Mouse (Mus musculus) midbrain, embryonic 15.5 days (tissue): Measurements from ENCODE around the gene Rassf5. TPM values are rescaled to one million over a fixed set of nuclear protein-coding genes. Genes with fewer than 3 reads are reported as not detected.

Experiments used
- ATAC-seq: fragments of 200-750 bp; cut with Nextera tagmentation; replicated peaks from 2 replicates; pipeline ENCODE4 v1.8.0; 2017; ENCODE audit warnings: moderate TSS enrichment
- H3K27ac ChIP-seq: fragments of 300-500 bp; sonication (generic); 2 replicates; pipeline ENCODE4 v1.5.1; 2015; ENCODE audit warnings: mild to moderate bottlenecking, inconsistent platforms
- H3K27me3 ChIP-seq: fragments of 300-500 bp; sonication (generic); replicated peaks from 2 replicates; pipeline ENCODE4 v1.6.1; 2015; ENCODE audit warnings: inconsistent platforms
- H3K36me3 ChIP-seq: fragments of 300-500 bp; sonication (generic); replicated peaks from 2 replicates; pipeline ENCODE4 v1.6.1; 2015; ENCODE audit warnings: inconsistent platforms
- H3K4me1 ChIP-seq: fragments of 300-500 bp; sonication (generic); 2 replicates; pipeline ENCODE4 v1.6.1; 2015; ENCODE audit warnings: inconsistent platforms
- H3K4me2 ChIP-seq: fragments of 300-500 bp; sonication (generic); 2 replicates; pipeline ENCODE4 v1.6.1; 2015; ENCODE audit warnings: inconsistent platforms, mild to moderate bottlenecking, moderate library complexity
- H3K4me3 ChIP-seq: fragments of 300-500 bp; sonication (generic); 2 replicates; pipeline ENCODE4 v1.5.1; 2015; ENCODE audit warnings: mild to moderate bottlenecking, inconsistent platforms
- H3K9ac ChIP-seq: fragments of 300-500 bp; sonication (generic); 2 replicates; pipeline ENCODE4 v1.6.1; 2015; ENCODE audit warnings: mild to moderate bottlenecking, inconsistent platforms
- H3K9me3 ChIP-seq: fragments of 300-500 bp; sonication (generic); 2 replicates; pipeline ENCODE4 v1.6.1; 2016; ENCODE audit warnings: inconsistent platforms
- WGBS: fragments of 180-500 bp; shearing (Covaris S2); methylation state at CpG from one replicate; pipeline ENCODE4 v1.1.7; 2015; ENCODE audit warnings: mixed read lengths; 5-methylcytosine and 5-hydroxymethylcytosine counted together
- polyA plus RNA-seq: library from polyadenylated mRNA; unstranded; fragments of >200 nt; fragmentation: Nextera tagmentation; extraction: Ambion mirVana; gene quantifications from 2 replicates; pipeline ENCODE4 v1.2.1, GENCODE M21; 2015

The Rassf5 gene
- polyA plus RNA-seq, 1 experiment from 2014 or later, result 3.6 TPM

DNA sequence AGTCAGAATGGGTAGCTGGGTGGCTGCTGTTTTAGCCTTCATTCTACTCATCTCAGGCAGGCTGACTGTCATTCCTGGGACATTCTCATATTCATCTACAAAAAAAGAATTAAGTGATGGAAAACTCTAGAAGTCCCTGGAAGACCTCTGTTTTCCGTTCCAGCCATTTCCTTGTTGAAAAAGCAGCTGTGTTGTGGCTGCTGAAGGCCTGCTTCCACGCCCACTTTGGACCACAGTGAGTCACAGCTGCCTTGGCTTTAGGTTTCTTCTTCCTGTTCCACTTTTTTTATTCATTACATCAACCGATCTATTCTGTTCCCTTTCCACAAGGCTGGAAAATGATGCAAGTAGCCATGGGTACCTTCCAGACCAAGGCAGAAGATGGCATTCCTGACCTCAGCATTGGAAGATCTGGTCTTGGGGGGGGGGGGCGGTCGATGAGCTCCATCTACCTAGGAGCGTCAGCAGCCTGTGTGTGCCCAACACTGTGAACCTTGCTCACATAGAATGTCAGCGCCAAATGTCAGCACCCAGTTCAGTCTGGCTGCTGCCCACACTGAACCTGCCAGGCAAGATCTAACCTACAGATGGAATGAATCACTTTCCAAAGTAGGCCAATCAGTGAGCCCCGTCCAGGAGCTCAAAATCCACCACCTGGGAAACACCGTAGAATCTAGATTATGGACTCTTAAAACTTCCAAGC is 60.7 kb downstream of the Rassf5 start:
- no peak overlapping the region for H3K4me3 ChIP-seq
- no peaks in the 10 kb centered on the region for H3K27me3 ChIP-seq
- no peak for ATAC-seq
- 0 out of 2 replicates have a peak, but pooled peaks cover 2% of the 10 kb centered on the region for H3K36me3 ChIP-seq
- no peaks in the 10 kb centered on the region for H3K9me3 ChIP-seq
- H3K9ac ChIP-seq, result no peak overlapping the region
- H3K4me2 ChIP-seq, result no peak overlapping the region
- no peak overlapping the region for H3K27ac ChIP-seq
- 91% methylated on average over 9 of the region's 9 CpGs for WGBS
- H3K4me1 ChIP-seq, result no peaks in the 10 kb centered on the region

DNA sequence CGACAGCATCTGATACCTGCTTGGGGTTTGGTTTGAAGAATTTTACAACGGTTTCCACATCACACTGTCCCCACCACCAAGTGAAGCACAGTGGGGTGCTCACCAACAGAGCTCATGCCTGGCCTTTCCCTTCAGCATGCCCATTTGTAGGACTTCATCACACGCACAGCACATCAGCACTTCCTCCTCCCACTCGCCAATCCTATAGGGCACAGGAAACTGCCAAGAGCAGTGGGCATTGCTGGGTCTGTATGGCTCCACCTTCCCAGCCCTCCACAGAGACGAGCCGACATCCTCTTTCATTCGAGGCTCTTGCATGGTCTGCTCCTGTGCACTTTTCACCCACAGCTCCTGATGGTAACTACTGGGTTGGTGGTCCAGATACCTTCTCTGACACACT is 61.9 kb downstream of the Rassf5 start:
- Histone ChIP-seq H3K27ac (no peak overlapping the region), H3K9me3 (no peaks in the 10 kb centered on the region), H3K9ac (no peak overlapping the region), H3K4me2 (no peak overlapping the region), H3K27me3 (no peaks in the 10 kb centered on the region), H3K4me3 (no peak overlapping the region), H3K4me1 (no peaks in the 10 kb centered on the region), H3K36me3 (0 out of 2 replicates have a peak, but pooled peaks cover 3% of the 10 kb centered on the region)
- 94% methylated on average over 7 of the region's 7 CpGs for WGBS
- ATAC-seq, result no peak

DNA sequence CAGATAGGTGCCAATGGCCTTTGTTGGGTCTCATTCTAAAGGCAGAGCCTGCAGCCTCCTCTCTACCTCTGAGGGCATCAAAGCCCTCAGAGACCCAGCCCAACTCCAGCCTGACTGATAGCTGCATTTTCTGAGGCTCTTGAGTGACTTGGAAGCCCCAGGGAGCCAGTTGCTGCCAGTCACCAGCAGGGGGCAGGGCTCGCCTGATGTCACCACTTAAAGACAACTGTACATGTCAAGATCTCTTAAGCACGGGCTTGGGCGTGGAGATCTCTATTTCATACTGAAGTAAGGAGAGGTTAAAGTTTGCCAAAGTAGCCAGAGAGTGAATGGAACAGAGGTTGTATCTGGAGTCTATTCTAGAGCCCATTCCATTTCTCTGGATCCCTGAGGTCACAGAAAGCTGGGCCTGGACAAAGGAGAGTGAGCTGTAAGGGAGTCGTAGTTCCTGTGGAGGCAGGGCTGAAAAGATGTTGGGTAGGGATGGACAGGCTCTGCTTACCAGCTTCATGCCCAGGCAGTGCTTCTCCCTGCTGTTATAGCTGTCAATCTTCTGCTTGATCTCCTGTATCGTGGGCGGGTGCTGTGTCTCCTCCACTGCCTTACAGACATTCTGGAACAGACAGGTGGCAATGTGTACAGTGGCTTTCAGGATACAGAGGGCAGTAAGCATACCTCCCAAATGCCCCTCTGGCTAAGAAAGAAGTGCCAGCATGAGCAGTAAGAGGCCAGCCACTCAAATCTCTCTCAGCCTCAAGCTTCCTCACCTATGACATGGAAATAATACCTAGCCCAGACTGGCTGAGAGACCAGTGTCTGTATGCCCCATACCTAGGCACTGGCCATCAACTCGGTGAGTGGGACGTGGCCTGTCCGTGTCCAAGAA is 63.2 kb downstream of the Rassf5 start:
- ATAC-seq, result peak; percentile 76
- Histone ChIP-seq H3K4me2 (no peak overlapping the region), H3K27ac (no peak overlapping the region), H3K9ac (no peak overlapping the region), H3K36me3 (0 out of 2 replicates have a peak, but pooled peaks cover 3% of the 10 kb centered on the region), H3K4me1 (no peaks in the 10 kb centered on the region), H3K27me3 (no peaks in the 10 kb centered on the region), H3K4me3 (no peak overlapping the region), H3K9me3 (no peaks in the 10 kb centered on the region)
- WGBS, result 62% methylated on average over 9 of the region's 9 CpGs

DNA sequence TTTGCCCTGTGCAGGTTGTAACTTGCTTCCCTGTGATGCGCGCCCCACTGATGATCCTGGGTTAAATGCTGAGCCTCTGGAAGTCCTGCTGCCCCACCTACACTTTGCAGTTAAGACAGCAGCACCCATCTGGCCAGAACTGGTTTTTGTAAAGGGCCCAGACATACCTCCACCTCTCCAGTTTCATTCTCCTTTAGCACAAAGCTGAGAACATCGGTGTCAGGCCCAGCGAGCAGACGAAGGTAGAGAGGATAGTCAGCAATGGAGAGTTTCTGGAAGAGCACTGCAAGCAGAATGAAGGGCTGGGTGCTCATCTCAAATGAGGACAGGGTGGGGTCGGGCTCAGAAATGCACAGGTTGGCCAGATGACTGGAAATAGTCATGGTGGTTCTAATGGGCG is 64.7 kb downstream of the Rassf5 start:
- H3K27ac ChIP-seq, result no peak overlapping the region
- no peak overlapping the region for H3K4me3 ChIP-seq
- no peaks in the 10 kb centered on the region for H3K4me1 ChIP-seq
- 96% methylated on average over 7 of the region's 7 CpGs for WGBS
- no peak overlapping the region for H3K4me2 ChIP-seq
- no peak for ATAC-seq
- H3K36me3 ChIP-seq, result peaks cover 10% of the 10 kb centered on the region; the same call in 1 of the 2 replicates
- H3K9ac ChIP-seq, result no peak overlapping the region
- no peaks in the 10 kb centered on the region for H3K9me3 ChIP-seq
- no peaks in the 10 kb centered on the region for H3K27me3 ChIP-seq

DNA sequence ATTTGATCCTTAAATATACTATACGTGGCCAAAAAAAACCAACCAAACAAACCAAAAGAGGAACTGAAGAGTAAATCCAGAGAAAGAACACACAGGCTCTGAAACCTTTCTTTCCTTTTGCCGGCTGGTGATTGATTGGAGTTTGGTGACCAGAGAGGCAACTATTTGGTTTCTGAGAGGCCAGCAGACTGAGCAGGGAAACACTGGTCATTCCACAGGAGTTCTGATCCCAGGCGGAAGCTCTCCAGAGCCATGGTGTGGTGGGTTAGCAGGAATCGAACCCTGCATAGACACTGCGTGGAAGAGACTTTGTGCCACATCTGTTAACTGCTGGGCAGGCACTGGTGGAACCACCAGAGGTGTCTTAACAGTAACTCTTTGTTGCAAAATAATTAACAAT is 67.0 kb downstream of the Rassf5 start:
- ATAC-seq, result no peak
- Histone ChIP-seq H3K9ac (no peak overlapping the region), H3K36me3 (peaks cover 20% of the 10 kb centered on the region), H3K4me1 (no peaks in the 10 kb centered on the region), H3K9me3 (no peaks in the 10 kb centered on the region), H3K4me3 (no peak overlapping the region), H3K27me3 (no peaks in the 10 kb centered on the region), H3K27ac (no peak overlapping the region), H3K4me2 (no peak overlapping the region)
- WGBS, result 92% methylated on average over 5 of the region's 5 CpGs

DNA sequence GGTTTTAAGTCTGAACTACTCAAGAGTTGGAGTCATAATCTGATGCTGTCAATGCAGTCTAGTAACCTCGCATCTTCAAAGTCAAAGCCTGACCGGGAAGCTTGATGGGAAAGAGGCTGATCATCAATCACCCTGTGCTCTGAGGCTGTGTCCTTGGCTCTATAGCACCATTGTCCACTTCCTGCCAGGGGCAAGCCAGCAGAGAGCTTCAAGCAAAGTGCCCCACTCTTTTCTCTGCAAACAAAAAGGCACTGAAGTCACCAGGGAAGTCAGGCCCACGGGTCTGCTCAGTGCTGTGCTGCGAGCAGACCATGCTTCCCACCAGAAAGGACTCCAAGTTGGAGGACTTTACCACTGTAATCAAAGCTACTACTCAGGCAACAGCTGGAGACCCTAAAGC is 67.8 kb downstream of the Rassf5 start:
- H3K4me2 ChIP-seq, result no peak overlapping the region
- 92% methylated on average over 4 of the region's 4 CpGs for WGBS
- H3K36me3 ChIP-seq, result peaks cover 27% of the 10 kb centered on the region
- no peaks in the 10 kb centered on the region for H3K27me3 ChIP-seq
- H3K9me3 ChIP-seq, result no peaks in the 10 kb centered on the region
- no peak overlapping the region for H3K9ac ChIP-seq
- no peak overlapping the region for H3K27ac ChIP-seq
- no peaks in the 10 kb centered on the region for H3K4me1 ChIP-seq
- ATAC-seq, result no peak
- no peak overlapping the region for H3K4me3 ChIP-seq

DNA sequence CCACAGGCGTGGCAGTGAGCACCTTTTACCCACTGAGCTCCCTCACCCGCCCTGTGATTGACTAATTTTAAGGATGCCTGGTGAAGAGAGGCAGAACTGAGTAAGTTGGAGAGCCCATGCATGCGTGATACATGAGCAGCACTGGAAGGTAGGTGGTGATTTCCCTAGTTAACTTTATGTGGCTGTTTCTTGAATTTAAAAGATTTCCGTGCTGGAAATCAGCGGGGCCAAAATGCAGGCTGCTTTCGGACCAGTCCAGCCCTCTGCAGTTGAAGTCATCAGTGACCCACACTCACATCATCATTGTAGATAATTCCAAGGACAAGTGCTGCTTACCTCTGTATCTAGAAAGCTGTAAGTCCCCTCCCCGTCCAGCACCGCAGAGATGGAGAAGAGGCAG is 69.2 kb downstream of the Rassf5 start:
- 93% methylated on average over 8 of the region's 8 CpGs for WGBS
- Histone ChIP-seq H3K27ac (no peak overlapping the region), H3K4me3 (no peak overlapping the region), H3K27me3 (no peaks in the 10 kb centered on the region), H3K4me1 (no peaks in the 10 kb centered on the region), H3K9me3 (no peaks in the 10 kb centered on the region), H3K36me3 (peaks cover 37% of the 10 kb centered on the region), H3K4me2 (no peak overlapping the region), H3K9ac (no peak overlapping the region)
- no peak for ATAC-seq

DNA sequence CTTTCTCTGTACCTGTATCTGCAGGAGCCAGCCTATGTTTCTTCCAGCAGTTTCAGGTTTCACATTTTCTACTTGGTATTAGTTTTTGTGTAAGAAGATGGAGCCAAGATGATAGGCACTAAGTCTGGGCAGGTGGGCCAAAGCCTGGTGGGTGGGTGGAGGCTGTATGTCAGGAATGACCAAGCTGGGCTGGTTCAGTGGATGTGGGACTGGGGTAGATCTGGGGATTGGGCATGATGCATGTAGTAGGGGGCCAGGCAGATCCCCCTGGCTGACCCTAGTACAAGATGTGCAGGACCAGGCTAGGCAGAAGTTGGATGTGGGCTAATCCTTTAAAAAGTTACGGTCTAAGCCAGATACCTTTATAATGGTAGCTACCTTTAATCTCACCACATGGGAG is 69.9 kb downstream of the Rassf5 start:
- no peak overlapping the region for H3K9ac ChIP-seq
- H3K9me3 ChIP-seq, result no peaks in the 10 kb centered on the region
- no peak overlapping the region for H3K4me2 ChIP-seq
- peaks cover 38% of the 10 kb centered on the region for H3K36me3 ChIP-seq
- H3K27ac ChIP-seq, result no peak overlapping the region
- no peak for ATAC-seq
- no peaks in the 10 kb centered on the region for H3K4me1 ChIP-seq
- WGBS, result 100% methylated on average over 1 of the region's 1 CpGs
- H3K27me3 ChIP-seq, result no peaks in the 10 kb centered on the region
- no peak overlapping the region for H3K4me3 ChIP-seq

DNA sequence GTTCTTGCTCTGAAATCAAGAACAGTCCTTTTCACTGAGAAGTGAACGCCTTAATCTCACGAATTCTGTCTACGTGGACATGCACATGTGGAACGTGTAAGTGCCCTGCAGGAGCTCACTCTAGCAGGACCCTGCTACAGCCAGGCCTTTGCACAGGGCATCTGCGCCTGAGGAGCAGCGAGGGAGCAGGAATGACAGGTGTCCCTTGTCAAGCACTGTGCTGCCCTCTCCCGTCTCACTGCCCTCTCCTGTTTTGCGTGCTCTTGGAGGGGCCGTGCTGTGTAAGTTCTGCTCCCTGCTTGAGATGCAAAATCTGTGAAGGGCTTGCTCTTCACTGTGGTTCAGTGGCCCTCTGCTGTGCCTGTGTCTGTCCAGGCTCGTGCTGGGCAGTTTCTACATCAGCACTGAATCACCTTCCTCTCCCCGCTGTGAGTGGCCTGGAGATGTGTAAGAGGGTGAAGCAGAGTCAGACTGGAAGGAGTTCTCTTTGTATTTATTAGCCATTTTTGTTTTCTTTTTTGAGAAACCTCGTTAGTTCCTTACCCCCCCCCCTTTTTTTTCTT is 70.7 kb downstream of the Rassf5 start:
- no peaks in the 10 kb centered on the region for H3K9me3 ChIP-seq
- WGBS, result 87% methylated on average over 12 of the region's 12 CpGs
- ATAC-seq, result no peak
- no peak overlapping the region for H3K27ac ChIP-seq
- H3K4me1 ChIP-seq, result no peaks in the 10 kb centered on the region
- peaks cover 36% of the 10 kb centered on the region for H3K36me3 ChIP-seq
- no peak overlapping the region for H3K4me3 ChIP-seq
- no peak overlapping the region for H3K4me2 ChIP-seq
- no peaks in the 10 kb centered on the region for H3K27me3 ChIP-seq
- H3K9ac ChIP-seq, result no peak overlapping the region

DNA sequence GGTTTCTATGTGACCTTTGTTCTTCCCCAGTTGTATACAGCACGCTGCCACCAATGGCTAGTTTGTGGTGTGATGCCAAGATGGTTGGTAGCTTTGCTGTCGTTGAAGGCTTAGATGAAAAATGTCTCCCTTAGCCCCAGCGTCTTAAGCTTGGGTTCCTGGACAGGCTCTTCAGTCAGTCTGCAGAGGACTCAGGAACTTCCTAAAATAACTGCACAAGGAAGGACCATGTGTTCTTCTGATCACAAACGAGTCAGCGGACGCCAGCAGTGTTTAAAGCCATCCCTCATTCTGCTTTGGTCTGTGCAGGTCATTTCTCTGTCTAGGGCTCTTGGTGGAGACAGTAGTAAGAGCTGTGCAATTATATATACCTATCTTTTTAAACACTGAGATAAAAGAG is 71.2 kb downstream of the Rassf5 start:
- Histone ChIP-seq H3K4me1 (no peaks in the 10 kb centered on the region), H3K9ac (no peak overlapping the region), H3K4me3 (no peak overlapping the region), H3K27ac (no peak overlapping the region), H3K9me3 (no peaks in the 10 kb centered on the region), H3K27me3 (no peaks in the 10 kb centered on the region), H3K36me3 (peaks cover 37% of the 10 kb centered on the region), H3K4me2 (no peak overlapping the region)
- WGBS, result 85% methylated on average over 6 of the region's 6 CpGs
- no peak for ATAC-seq

DNA sequence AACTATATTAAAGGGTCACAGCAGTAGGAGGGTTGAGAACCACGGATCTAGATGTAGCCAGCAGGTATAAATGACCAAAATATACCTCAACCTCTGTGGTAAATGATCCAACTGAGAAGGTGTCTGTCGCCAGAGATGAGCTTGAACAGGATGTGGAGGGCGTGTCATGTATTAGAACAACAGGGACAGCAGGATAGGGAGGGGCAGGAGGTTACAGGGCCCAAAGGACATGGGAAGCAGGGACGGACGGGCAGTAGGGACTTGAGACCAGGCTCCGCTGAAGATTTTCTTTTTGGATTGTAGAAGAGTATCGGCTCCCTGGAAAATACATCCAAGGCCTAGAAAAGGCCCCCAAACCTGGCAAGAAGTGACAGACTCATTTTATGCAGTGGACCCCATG is 72.1 kb downstream of the Rassf5 start:
- Histone ChIP-seq H3K27me3 (no peaks in the 10 kb centered on the region), H3K4me1 (no peaks in the 10 kb centered on the region), H3K27ac (no peak overlapping the region), H3K4me3 (no peak overlapping the region), H3K9me3 (no peaks in the 10 kb centered on the region), H3K4me2 (no peak overlapping the region), H3K9ac (no peak overlapping the region), H3K36me3 (peaks cover 45% of the 10 kb centered on the region)
- no peak for ATAC-seq
- WGBS, result 86% methylated on average over 7 of the region's 7 CpGs

DNA sequence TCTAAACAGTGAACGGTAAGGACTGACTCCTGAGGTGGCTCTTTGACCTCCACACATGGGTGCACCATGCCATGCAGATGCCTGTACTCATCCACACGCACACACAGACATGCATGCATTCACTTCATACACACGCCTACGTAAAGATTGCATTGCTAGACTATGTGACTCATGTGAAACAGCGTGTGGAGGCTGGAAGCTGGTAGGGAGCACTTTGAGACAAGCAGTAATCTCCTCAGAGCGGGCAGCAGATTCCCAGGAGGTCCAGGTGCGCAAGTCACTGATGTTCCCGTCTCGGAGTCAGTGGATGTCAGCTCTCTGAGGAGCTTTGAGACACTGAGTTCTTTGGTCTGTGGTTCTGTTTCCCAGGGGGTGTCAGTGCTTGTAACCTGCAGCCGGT is 77.4 kb downstream of the Rassf5 start:
- peaks cover 71% of the 10 kb centered on the region for H3K36me3 ChIP-seq
- no peaks in the 10 kb centered on the region for H3K9me3 ChIP-seq
- no peak for ATAC-seq
- H3K27me3 ChIP-seq, result no peaks in the 10 kb centered on the region
- no peaks in the 10 kb centered on the region for H3K4me1 ChIP-seq
- no peak overlapping the region for H3K4me3 ChIP-seq
- no peak overlapping the region for H3K4me2 ChIP-seq
- WGBS, result 96% methylated on average over 10 of the region's 10 CpGs
- no peak overlapping the region for H3K27ac ChIP-seq
- H3K9ac ChIP-seq, result no peak overlapping the region
